Mouse (Mus musculus) liver, embryonic 12.5 days (tissue): ENCODE measurements around the gene Cdh5. TPM values are rescaled to one million over a fixed set of nuclear protein-coding genes. Genes with fewer than 3 reads are reported as not detected.
"Not testable (repeated sequence)": the region's sequence is repeated elsewhere in the genome, so short reads cannot be mapped to it uniquely, and the experiment has no call there.

Source experiments
- ATAC-seq: fragments of 200-750 bp; cut with Nextera tagmentation; 2 replicates; pipeline ENCODE4 v1.8.0; 2017; ENCODE audit warnings: moderate number of reproducible peaks, mild to moderate bottlenecking, moderate library complexity
- H3K27ac ChIP-seq: fragments of 300-500 bp; sonication (generic); 2 replicates; pipeline ENCODE4 v1.5.1; 2016; ENCODE audit warnings: mild to moderate bottlenecking
- H3K27me3 ChIP-seq: fragments of 300-500 bp; sonication (generic); replicated peaks from 2 replicates; pipeline ENCODE4 v1.6.1; 2016; ENCODE audit warnings: mild to moderate bottlenecking, moderate library complexity
- H3K36me3 ChIP-seq: fragments of 300-500 bp; sonication (generic); 2 replicates; pipeline ENCODE4 v1.6.1; 2016; ENCODE audit warnings: mild to moderate bottlenecking, moderate library complexity
- H3K4me1 ChIP-seq: fragments of 300-500 bp; sonication (generic); 2 replicates; pipeline ENCODE4 v1.6.1; 2016
- H3K4me2 ChIP-seq: fragments of 300-500 bp; sonication (generic); 2 replicates; pipeline ENCODE4 v1.6.1; 2016; ENCODE audit warnings: mild to moderate bottlenecking, moderate library complexity
- H3K4me3 ChIP-seq: fragments of 300-500 bp; sonication (generic); 2 replicates; pipeline ENCODE4 v1.5.1; 2016; ENCODE audit warnings: mild to moderate bottlenecking, moderate library complexity
- H3K9ac ChIP-seq: fragments of 300-500 bp; sonication (generic); 2 replicates; pipeline ENCODE4 v1.6.1; 2016; ENCODE audit warnings: mild to moderate bottlenecking, moderate library complexity
- H3K9me3 ChIP-seq: fragments of 300-500 bp; sonication (generic); replicated peaks from 2 replicates; pipeline ENCODE4 v1.6.1; 2016; ENCODE audit warnings: mild to moderate bottlenecking, moderate library complexity
- WGBS: fragments of 180-500 bp; shearing (Covaris S2); methylation state at CpG from one replicate; pipeline ENCODE4 v1.1.7; 2016; ENCODE audit not compliant: insufficient replicate concordance; 5-methylcytosine and 5-hydroxymethylcytosine counted together
- polyA plus RNA-seq: library from polyadenylated mRNA; unstranded; fragments of >200 nt; fragmentation: Nextera tagmentation; extraction: Ambion mirVana; gene quantifications from 2 replicates; pipeline ENCODE4 v1.2.1, GENCODE M21; 2016

The Cdh5 gene
- polyA plus RNA-seq, 1 experiment from 2014 or later = 9.9 TPM

DNA sequence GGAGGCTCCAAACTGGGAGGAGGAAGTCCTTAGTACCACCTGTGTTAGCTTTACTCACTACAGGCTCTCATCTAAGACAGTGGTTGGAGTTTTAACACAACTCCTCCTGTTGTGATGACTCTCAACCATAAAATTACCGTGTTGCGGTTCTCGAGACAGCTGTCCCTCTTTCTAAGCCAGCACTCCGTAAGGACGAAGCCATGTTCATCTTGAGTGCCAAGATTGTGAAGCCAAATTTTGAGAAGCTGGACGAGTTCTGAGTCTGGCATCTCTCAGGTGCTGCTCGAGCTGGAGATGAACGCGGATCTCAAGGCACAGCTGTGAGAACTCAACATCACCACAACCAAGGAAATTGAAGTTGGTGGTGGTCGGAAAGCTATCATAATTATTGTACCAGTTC, 30.5 kb upstream of the Cdh5 start:
- Histone ChIP-seq H3K9ac (no peak overlapping the region), H3K27me3 (no peaks in the 10 kb centered on the region), H3K27ac (no peak overlapping the region), H3K4me2 (no peak overlapping the region), H3K9me3 (no peaks in the 10 kb centered on the region), H3K4me3 (no peak overlapping the region), H3K36me3 (no peaks in the 10 kb centered on the region), H3K4me1 (peaks cover 6% of the 10 kb centered on the region; the same call in 1 of the 2 replicates)
- WGBS = 78% methylated on average over 10 of the region's 10 CpGs
- ATAC-seq = no peak

DNA sequence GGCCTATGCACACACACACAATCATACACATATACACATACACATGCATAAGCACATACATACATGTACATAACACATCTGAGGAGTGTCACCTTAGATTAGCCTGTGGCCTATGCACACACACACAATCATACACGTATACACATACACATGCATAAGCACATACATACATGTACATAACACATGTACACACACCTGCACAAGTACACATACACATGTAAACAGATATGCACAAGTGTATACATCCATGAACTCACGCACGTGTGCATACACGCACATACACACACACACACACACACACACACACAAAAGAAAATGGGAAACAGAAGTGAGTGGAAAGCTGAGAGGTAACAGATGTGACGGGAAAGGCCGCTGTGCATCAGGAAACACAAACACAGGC, 26.3 kb upstream of the Cdh5 start:
- Histone ChIP-seq H3K4me1 (no peaks in the 10 kb centered on the region), H3K9ac (no peak overlapping the region), H3K27me3 (no peaks in the 10 kb centered on the region), H3K4me3 (no peak overlapping the region), H3K4me2 (no peak overlapping the region), H3K27ac (no peak overlapping the region), H3K36me3 (no peaks in the 10 kb centered on the region), H3K9me3 (no peaks in the 10 kb centered on the region)
- 78% methylated on average over 6 of the region's 6 CpGs for WGBS
- no peak for ATAC-seq

DNA sequence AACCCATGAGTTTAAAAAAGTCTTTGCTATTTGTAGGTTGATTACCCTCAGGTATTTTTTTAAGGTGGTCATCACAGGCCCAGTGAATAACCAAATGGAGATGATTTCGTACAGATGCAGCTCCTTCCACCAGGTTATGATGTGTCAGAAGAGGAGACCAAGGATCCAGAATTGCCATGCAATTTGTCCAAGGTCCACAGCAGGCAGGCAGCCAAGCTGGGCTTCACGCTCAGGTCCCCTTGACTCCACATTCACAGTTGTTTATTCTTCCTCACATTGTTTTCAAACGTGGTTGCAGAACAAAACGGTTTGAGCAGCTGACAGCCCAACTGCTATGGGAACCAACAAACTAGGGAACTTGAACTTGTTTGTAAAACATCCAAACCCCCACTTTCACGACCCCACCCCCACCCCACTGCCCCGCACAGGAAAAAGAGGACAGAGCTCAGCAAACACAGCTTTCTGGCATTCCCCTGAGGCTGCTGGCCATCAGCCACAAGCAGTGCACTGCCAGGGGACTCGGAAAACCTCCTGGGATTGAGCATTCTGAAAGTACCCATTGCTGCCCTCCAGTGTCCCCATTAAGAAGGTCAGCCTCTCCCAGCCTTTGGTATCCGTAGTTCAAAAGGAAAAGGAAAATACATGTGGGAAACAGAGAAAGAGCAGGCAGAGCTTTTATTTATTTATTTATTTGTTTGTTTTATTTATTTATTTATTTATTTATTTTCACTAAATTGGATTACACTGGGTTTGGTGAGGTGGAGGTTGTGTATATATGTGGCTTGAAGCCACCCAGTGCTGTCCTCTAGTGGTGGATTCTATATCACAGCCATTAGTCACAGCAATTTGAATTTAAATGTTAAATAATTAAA, 24.6 kb upstream of the Cdh5 start:
- Histone ChIP-seq H3K9ac (no peak overlapping the region), H3K4me3 (no peak overlapping the region), H3K4me1 (no peaks in the 10 kb centered on the region), H3K36me3 (no peaks in the 10 kb centered on the region), H3K4me2 (peak overlapping the region; percentile 18; the same call in 1 of the 2 replicates), H3K27ac (no peak overlapping the region), H3K27me3 (no peaks in the 10 kb centered on the region), H3K9me3 (no peaks in the 10 kb centered on the region)
- ATAC-seq = no peak
- WGBS = 20% methylated on average over 8 of the region's 8 CpGs

DNA sequence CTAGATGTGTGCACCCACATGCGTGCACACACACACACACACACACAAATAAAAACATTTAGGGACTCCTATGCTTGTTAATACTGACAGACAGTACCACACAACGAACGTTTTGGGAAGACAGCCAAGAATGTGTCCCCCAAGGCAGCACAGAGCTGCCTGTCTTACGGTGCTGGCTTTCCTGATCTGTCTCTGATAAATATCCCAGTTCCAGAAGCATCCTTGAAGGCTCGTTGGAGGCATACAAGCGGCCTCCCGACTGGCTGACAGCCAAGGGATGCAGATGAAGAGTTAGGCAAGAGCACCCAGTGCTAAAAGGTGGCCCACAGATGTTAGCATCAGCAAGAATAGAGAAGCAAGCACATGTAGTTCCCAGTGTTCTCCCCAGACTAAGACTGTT, 23.3 kb upstream of the Cdh5 start:
- no peaks in the 10 kb centered on the region for H3K36me3 ChIP-seq
- no peak overlapping the region for H3K27ac ChIP-seq
- no peaks in the 10 kb centered on the region for H3K9me3 ChIP-seq
- H3K4me3 ChIP-seq = no peak overlapping the region
- WGBS = 52% methylated on average over 7 of the region's 7 CpGs
- no peak for ATAC-seq
- H3K9ac ChIP-seq = no peak overlapping the region
- no peaks in the 10 kb centered on the region for H3K4me1 ChIP-seq
- H3K27me3 ChIP-seq = no peaks in the 10 kb centered on the region
- no peak overlapping the region for H3K4me2 ChIP-seq

DNA sequence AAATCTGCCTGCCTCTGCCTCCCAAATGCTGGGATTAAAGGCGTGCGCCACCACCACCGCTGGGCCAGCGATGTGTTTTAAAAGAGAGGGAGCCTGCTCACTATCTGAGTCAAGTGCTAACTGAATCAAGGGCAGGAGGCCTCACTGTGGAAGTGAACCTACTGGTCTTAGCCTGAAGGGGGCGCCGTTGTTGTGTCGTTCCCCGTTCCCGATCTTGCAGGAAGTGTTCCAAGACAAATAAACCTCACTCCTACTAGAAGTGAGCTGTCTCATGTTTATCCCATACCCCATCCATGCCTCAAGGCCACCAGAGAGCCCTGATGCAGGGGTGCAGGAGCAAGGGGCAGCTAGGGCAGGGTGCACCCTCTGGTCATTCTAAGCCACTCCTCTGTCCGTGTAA, 16.1 kb upstream of the Cdh5 start:
- no peaks in the 10 kb centered on the region for H3K36me3 ChIP-seq
- no peak for ATAC-seq
- 64% methylated on average over 10 of the region's 10 CpGs for WGBS

DNA sequence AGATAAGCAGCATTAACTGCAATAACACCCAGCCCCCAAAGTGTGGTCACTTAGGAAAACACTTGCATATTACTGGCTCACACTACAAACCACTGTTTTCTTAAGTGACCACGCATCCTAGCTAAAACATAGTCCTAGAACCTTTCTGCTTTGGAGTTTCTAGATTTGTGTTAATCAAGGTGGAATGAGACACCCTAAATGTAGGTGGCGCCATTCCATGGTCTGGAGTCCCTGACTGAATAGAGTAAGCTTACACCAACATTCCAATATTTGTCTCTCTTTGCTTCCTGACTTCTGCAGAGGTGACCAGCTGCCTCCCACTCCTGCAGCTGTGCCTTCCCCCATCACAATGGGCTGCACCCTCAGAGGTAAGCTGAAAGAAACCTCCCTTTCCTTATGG, 14.8 kb upstream of the Cdh5 start:
- H3K4me2 ChIP-seq = no peak overlapping the region
- WGBS = 51% methylated on average over 2 of the region's 2 CpGs
- peaks cover 8% of the 10 kb centered on the region for H3K4me1 ChIP-seq
- ATAC-seq = no peak
- no peak overlapping the region for H3K4me3 ChIP-seq
- no peak overlapping the region for H3K27ac ChIP-seq
- H3K9me3 ChIP-seq = no peaks in the 10 kb centered on the region
- no peaks in the 10 kb centered on the region for H3K36me3 ChIP-seq
- H3K9ac ChIP-seq = no peak overlapping the region
- no peaks in the 10 kb centered on the region for H3K27me3 ChIP-seq

More for the DNA sequence above, 16.1 kb upstream of the Cdh5 start:
- Histone ChIP-seq H3K27ac (no peak overlapping the region), H3K4me3 (no peak overlapping the region), H3K9me3 (no peaks in the 10 kb centered on the region), H3K4me2 (no peak overlapping the region), H3K9ac (no peak overlapping the region), H3K4me1 (no peaks in the 10 kb centered on the region), H3K27me3 (no peaks in the 10 kb centered on the region)

DNA sequence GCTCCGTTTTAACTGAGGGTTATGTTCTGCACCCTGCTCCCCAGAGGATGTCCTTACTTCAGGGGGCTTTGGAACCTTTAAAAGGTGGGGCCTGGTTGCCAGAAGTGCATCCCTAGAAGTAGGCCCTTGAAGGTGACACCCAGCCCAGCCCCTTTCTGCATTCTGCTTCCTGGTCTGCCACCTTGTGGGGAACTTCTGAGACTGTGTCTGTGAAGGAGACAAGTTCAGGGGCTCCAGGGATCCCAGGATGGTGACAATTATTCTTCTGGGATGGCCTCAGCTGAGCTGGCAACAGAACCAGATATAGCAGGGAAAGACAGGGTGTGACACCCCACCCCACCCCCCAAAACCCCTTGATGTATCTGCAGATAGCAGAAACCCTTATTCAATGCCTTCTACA, 14.3 kb upstream of the Cdh5 start:
- Histone ChIP-seq H3K36me3 (no peaks in the 10 kb centered on the region), H3K9me3 (no peaks in the 10 kb centered on the region), H3K27me3 (no peaks in the 10 kb centered on the region), H3K4me3 (no peak overlapping the region), H3K4me1 (peaks cover 13% of the 10 kb centered on the region), H3K9ac (no peak overlapping the region), H3K4me2 (no peak overlapping the region), H3K27ac (no peak overlapping the region)
- ATAC-seq = no peak
- WGBS = 37% methylated on average over 1 of the region's 1 CpGs

DNA sequence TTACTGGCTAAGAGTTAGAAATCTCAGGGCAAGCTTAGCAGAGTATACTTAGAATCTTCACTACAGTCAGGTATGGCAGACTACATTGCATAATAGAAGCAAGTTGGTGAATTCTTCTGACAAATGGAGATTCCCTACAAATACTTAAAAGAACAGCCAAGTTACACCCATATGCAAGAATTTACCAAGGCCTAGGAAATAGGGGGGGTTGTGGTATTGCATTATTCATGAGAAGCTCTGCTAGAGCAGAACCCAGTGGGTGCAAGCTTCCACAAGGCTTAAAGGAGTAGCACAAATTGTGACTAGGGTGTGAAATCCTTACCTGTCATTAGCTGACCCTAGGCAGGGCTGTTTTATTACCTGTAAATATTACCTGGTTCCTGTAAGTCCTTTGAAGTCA, 13.5 kb upstream of the Cdh5 start:
- H3K9me3 ChIP-seq, H3K27me3 ChIP-seq, ATAC-seq, H3K9ac ChIP-seq, H3K4me3 ChIP-seq, H3K4me2 ChIP-seq, H3K36me3 ChIP-seq, H3K27ac ChIP-seq: not testable (repeated sequence)
- H3K4me1 ChIP-seq = peaks cover 13% of the 10 kb centered on the region

DNA sequence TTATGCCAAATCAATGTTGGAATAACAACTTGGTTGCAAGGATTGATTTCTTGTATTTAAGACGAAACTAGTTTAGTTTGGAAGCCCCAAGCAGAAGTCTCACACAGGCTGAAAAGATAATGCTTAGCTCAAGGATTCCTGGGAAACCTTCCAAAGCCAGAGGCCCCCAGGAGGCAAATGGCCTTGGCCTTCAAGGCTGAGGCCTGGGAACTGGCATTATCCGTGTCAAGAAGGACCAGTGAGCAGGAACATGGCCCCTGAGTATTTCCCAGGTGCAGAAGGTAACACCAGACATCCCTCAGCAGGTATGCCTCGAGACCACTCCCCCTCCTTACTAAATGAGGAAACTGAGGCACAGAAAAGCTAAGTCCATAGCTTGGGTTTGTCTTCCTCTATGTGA, 12.5 kb upstream of the Cdh5 start:
- Histone ChIP-seq H3K9me3 (no peaks in the 10 kb centered on the region), H3K27ac (no peak overlapping the region), H3K36me3 (no peaks in the 10 kb centered on the region), H3K4me2 (no peak overlapping the region), H3K9ac (no peak overlapping the region), H3K4me1 (peaks cover 13% of the 10 kb centered on the region), H3K27me3 (no peaks in the 10 kb centered on the region), H3K4me3 (no peak overlapping the region)
- WGBS = 52% methylated on average over 3 of the region's 3 CpGs
- no peak for ATAC-seq

DNA sequence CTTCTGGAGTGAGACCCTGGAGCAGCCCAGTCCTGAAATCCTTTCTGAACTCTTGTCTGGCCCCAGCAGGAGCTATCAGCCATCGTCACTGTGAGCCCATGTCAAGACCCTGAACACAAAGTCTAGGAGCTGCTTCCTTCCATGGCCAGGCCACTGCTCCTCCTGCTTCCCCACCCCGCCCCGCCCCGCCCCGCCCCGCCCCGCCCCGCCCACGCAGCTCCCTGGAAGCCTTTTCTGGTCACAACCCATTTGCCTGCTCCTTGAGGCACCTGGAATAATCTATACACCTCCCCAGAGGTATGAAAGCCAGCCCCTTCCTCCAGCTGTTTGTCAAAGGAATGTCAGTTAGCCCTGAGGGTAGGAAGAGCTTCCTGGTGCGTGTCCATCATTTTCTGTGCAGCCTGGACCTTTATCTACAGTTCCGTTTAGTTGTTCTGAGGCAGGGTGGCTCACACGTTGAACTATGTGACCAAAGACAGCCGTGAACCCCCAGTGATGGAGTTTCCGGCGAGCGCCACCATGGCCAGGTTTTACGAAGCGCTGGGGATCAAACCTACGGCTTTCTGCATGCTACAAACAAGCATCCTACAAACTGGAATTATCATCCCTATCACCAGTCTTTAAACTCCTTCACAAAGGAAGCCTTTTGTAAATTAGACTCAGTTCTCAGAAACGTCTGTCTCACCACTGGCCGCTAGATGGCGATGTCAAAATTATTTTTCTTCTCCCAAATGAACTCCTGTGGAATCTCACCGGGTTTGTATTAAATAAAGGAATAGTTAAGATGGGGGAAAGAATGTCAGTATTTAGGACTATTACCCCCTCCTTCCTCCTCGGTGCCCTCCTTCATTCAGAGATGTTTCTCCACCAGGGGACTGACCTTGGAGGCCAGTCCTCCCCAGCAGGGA, 10.2 kb upstream of the Cdh5 start:
- not testable (repeated sequence) for H3K9ac ChIP-seq, H3K36me3 ChIP-seq, H3K9me3 ChIP-seq, H3K27ac ChIP-seq, H3K27me3 ChIP-seq
- Histone ChIP-seq H3K4me3 (peak overlapping the region; percentile 17), H3K4me1 (peaks cover 13% of the 10 kb centered on the region), H3K4me2 (peak overlapping the region; percentile 58)
- ATAC-seq = peak; percentile 35; the same call in 1 of the 2 replicates
- WGBS = 3% methylated on average over 23 of the region's 24 CpGs

DNA sequence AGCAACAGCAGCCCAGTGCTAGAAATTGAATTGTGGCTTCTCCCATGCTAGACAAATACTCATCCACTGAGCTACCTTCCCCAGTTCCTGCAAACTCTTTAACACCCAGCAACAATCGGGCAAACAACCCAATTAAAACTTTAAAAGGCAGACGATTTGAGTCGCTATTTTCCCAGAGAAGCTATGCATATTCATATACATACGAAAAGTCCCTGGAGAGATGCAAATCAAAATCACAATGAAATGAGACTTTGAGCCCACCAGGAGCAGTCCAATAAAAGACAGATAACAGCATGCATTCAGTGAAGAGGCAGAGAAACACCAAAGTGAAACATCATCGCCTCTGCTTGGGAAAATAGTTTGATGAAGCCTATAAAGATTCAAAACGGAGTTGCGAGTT, 8.1 kb upstream of the Cdh5 start:
- Histone ChIP-seq H3K4me1 (peaks cover 13% of the 10 kb centered on the region), H3K27ac (no peak overlapping the region), H3K9me3 (no peaks in the 10 kb centered on the region), H3K36me3 (no peaks in the 10 kb centered on the region), H3K9ac (no peak overlapping the region), H3K27me3 (no peaks in the 10 kb centered on the region), H3K4me2 (no peak overlapping the region), H3K4me3 (no peak overlapping the region)
- WGBS = 57% methylated on average over 7 of the region's 7 CpGs
- no peak for ATAC-seq

DNA sequence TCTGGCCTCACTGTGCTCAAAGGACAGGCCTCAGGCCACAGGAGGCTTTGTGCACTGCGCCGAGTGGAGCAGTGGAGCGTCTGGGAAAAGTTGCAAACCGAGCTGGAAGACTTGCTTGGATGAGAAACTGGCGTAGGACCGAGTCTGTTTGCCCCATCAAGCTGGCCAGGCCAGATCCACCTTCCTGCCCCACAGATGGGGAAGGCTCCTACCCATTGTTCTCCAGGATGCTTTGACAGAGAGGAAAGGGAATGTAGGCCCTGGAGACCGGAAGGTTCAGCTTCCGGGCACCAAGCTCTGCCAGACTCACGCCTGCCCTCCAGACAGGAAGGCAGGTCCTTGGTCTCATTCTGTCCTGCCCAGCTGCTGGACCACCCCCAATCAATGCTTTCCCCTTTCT, 5.8 kb upstream of the Cdh5 start:
- Histone ChIP-seq H3K9ac (no peak overlapping the region), H3K4me3 (no peak overlapping the region), H3K27me3 (no peaks in the 10 kb centered on the region), H3K9me3 (no peaks in the 10 kb centered on the region), H3K27ac (no peak overlapping the region), H3K4me2 (no peak overlapping the region), H3K36me3 (no peaks in the 10 kb centered on the region), H3K4me1 (peaks cover 31% of the 10 kb centered on the region)
- no peak for ATAC-seq
- WGBS = 65% methylated on average over 9 of the region's 9 CpGs
